Mouse (Mus musculus) embryonic stem cell, embryonic (primary cell): ENCODE results near the gene Rps9.
"Not testable (repeated sequence)": the region's sequence is repeated elsewhere in the genome, so short reads cannot be mapped to it uniquely, and the experiment has no call there.

Experiments
- CTCF ChIA-PET, 4 experiments: fragments of 300-600 bp in 2 of 4; fragments of 350-600 bp in 2 of 4; sonication (Branson Sonifier 250); formaldehyde crosslinking; loops; one replicate each; lab custom pipeline; 2022; ENCODE audit warnings: inconsistent platforms in 2 of 4; lab: Charles Lee
- POLR2A ChIA-PET, 4 experiments: fragments of 300-600 bp in 2 of 4; fragments of 350-600 bp in 2 of 4; sonication (Branson Sonifier 250); formaldehyde crosslinking; loops; one replicate each; lab custom pipeline; 2022; ENCODE audit warnings: antibody characterized with exemption in 4 of 4, inconsistent platforms in 1 of 4; lab: Charles Lee

Rps9 gene

GRCm38 (mm10) chr7:3691919-3692318 lies 11.9 kb upstream of the Rps9 start:
- ChIA-PET POLR2A (interaction anchor here (0.5 to 18.6 kb wide), 57 partner anchors 7 to 1061 kb away, joined by 3 to 650 read pairs (median 10); partner anchors contain the start of genes Cnot3 (in 3 of the 4), Leng1 (in 3 of the 4), Prpf31 (in 3 of the 4) and Rps9 (in 3 of the 4)), CTCF (interaction anchor here (0.6 to 2.3 kb wide), 10 partner anchors 12 to 735 kb away, joined by 3 to 11 read pairs (median 6); partner anchors contain the start of genes Ndufa3 (in 1 of the 4) and Oscar (in 1 of the 4))

GRCm38 (mm10) chr7:3692382-3692986 lies 11.3 kb upstream of the Rps9 start, which contains the start of gene Tsen34:
TSS of gene Tsen34 (plus strand) at chr7:3692863.
- ChIA-PET POLR2A (interaction anchor here (0.5 to 18.6 kb wide), 163 partner anchors 8 to 1345 kb away, joined by 3 to 650 read pairs (median 5); partner anchors contain the start of genes Leng1 (in 4 of the 4), Cnot3 (in 3 of the 4), Leng9 (in 3 of the 4) and Ndufa3 (in 3 of the 4)), CTCF (interaction anchor here (0.5 to 2.3 kb wide), 18 partner anchors 13 to 834 kb away, joined by 3 to 11 read pairs (median 4); partner anchors contain the start of genes Ndufa3 (in 3 of the 4) and Oscar (in 1 of the 4))

- ChIA-PET CTCF (interaction anchor here (0.5 to 2.3 kb wide), 20 partner anchors 12 to 833 kb away, joined by 3 to 11 read pairs (median 4); partner anchors contain the start of genes Ndufa3 (in 3 of the 4) and Oscar (in 1 of the 4)), POLR2A (interaction anchor here (0.6 to 18.6 kb wide), 180 partner anchors 9 to 1345 kb away, joined by 3 to 650 read pairs (median 5); partner anchors contain the start of genes Leng1 (in 4 of the 4), Cnot3 (in 3 of the 4), Leng8 (in 3 of the 4) and Leng9 (in 3 of the 4))
Measured at GRCm38 (mm10) chr7:3692987-3693808, 10.6 kb upstream of the Rps9 start, which contains the start of gene Mboat7. TSS of gene Mboat7 (minus strand) at chr7:3693523.

- CTCF ChIA-PET = interaction anchor here (0.5 to 2.3 kb wide), 11 partner anchors 19 to 816 kb away, joined by 4 to 11 read pairs (median 6); partner anchors contain the start of genes Ndufa3 (in 3 of the 4) and Oscar (in 1 of the 4)
- POLR2A ChIA-PET = interaction anchor here (0.5 to 18.6 kb wide), 121 partner anchors 8 to 1344 kb away, joined by 3 to 650 read pairs (median 7); partner anchors contain the start of genes Leng1 (in 4 of the 4), Cnot3 (in 3 of the 4), Leng8 (in 3 of the 4) and Ndufa3 (in 3 of the 4)
Measured at GRCm38 (mm10) chr7:3693809-3694075, 10.1 kb upstream of the Rps9 start.

GRCm38 (mm10) chr7:3694076-3694948 lies 9.5 kb upstream of the Rps9 start:
- ChIA-PET POLR2A (interaction anchor here (0.5 to 18.6 kb wide), 83 partner anchors 8 to 1319 kb away, joined by 3 to 650 read pairs (median 8); partner anchors contain the start of genes Cnot3 (in 3 of the 4), Leng1 (in 3 of the 4), Ndufa3 (in 3 of the 4) and Rps9 (in 3 of the 4)), CTCF (interaction anchor here in 2 of 4 experiments (0.5 to 2.3 kb wide), 2 partner anchors 27 to 287 kb away, joined by 4 to 7 read pairs; no protein-coding TSS in a partner anchor)

- CTCF ChIA-PET = not testable (repeated sequence)
- POLR2A ChIA-PET = interaction anchor here in 3 of 4 experiments (0.8 to 18.6 kb wide), 18 partner anchors 9 to 442 kb away, joined by 3 to 650 read pairs (median 39); partner anchors contain the start of genes Cnot3 (in 3 of the 3), Leng1 (in 3 of the 3), Rps9 (in 3 of the 3) and Leng8 (in 1 of the 3)
Measured at GRCm38 (mm10) chr7:3694949-3695305, 8.9 kb upstream of the Rps9 start.

- POLR2A ChIA-PET = interaction anchor here in 2 of 4 experiments (0.7 to 18.6 kb wide), 6 partner anchors 8 to 68 kb away, joined by 3 to 650 read pairs (median 15); partner anchors contain the start of genes Cnot3 (in 2 of the 2) and Rps9 (in 2 of the 2)
- CTCF ChIA-PET = no interaction called here
Measured at GRCm38 (mm10) chr7:3698471-3698870, 5.3 kb upstream of the Rps9 start.

GRCm38 (mm10) chr7:3703148-3703878 lies 480 bp upstream of the Rps9 start:
- ChIA-PET CTCF (no interaction called here), POLR2A (interaction anchor here in 3 of 4 experiments (0.7 to 14.5 kb wide), 16 partner anchors 9 to 422 kb away, joined by 3 to 650 read pairs (median 6); partner anchors contain the start of genes Mboat7 (in 3 of the 3), Tsen34 (in 3 of the 3), Cnot3 (in 2 of the 3) and Leng1 (in 2 of the 3))

GRCm38 (mm10) chr7:3704475-3704874 lies 682 bp downstream of the Rps9 start:
- CTCF ChIA-PET = no interaction called here
- POLR2A ChIA-PET = interaction anchor here (0.6 to 14.5 kb wide), 27 partner anchors 9 to 808 kb away, joined by 3 to 650 read pairs (median 12); partner anchors contain the start of genes Mboat7 (in 3 of the 4), Tsen34 (in 3 of the 4), Cnot3 (in 2 of the 4) and Leng1 (in 2 of the 4)

GRCm38 (mm10) chr7:3705461-3705860 lies 1.7 kb downstream of the Rps9 start:
- ChIA-PET CTCF (interaction anchor here in 1 of 4 experiments (0.7 to 1.2 kb wide), 2 partner anchors 13 to 773 kb away, joined by 3 read pairs; partner anchors contain the start of gene Tsen34), POLR2A (interaction anchor here (0.6 to 14.5 kb wide), 59 partner anchors 8 to 1356 kb away, joined by 3 to 650 read pairs (median 6); partner anchors contain the start of genes Cnot3 (in 4 of the 4), Mboat7 (in 4 of the 4), Tsen34 (in 4 of the 4) and Leng1 (in 3 of the 4))

- ChIA-PET POLR2A (interaction anchor here (0.5 to 14.5 kb wide), 59 partner anchors 8 to 1355 kb away, joined by 3 to 650 read pairs (median 6); partner anchors contain the start of genes Cnot3 (in 4 of the 4), Leng1 (in 4 of the 4), Mboat7 (in 4 of the 4) and Tsen34 (in 4 of the 4)), CTCF (interaction anchor here in 2 of 4 experiments (0.6 to 1.2 kb wide), 3 partner anchors 13 to 772 kb away, joined by 3 to 12 read pairs (median 3); partner anchors contain the start of gene Tsen34 (in 1 of the 2))
Measured at GRCm38 (mm10) chr7:3705911-3706310, 2.1 kb downstream of the Rps9 start.

GRCm38 (mm10) chr7:3706343-3706934 lies 2.6 kb downstream of the Rps9 start:
- CTCF ChIA-PET = interaction anchor here in 2 of 4 experiments (0.5 to 0.6 kb wide), 2 partner anchors 455 to 765 kb away, joined by 3 to 12 read pairs; no protein-coding TSS in a partner anchor
- POLR2A ChIA-PET = interaction anchor here (0.5 to 14.5 kb wide), 60 partner anchors 8 to 1355 kb away, joined by 3 to 650 read pairs (median 6); partner anchors contain the start of genes Cnot3 (in 4 of the 4), Leng1 (in 4 of the 4), Mboat7 (in 4 of the 4) and Tsen34 (in 4 of the 4)

- CTCF ChIA-PET = interaction anchor here in 2 of 4 experiments (0.5 to 1.4 kb wide), 3 partner anchors 90 to 455 kb away, joined by 3 to 6 read pairs (median 4); no protein-coding TSS in a partner anchor
- POLR2A ChIA-PET = interaction anchor here (0.5 to 14.5 kb wide), 53 partner anchors 10 to 795 kb away, joined by 3 to 650 read pairs (median 5); partner anchors contain the start of genes Cnot3 (in 4 of the 4), Leng1 (in 4 of the 4), Mboat7 (in 4 of the 4) and Tsen34 (in 4 of the 4)
Measured at GRCm38 (mm10) chr7:3707027-3707426, 3.2 kb downstream of the Rps9 start.
